Mouse (Mus musculus): ENCODE data around the gene Gm10322. TPM values are rescaled to one million over a fixed set of nuclear protein-coding genes. Genes with fewer than 3 reads are reported as not detected.

Gm10322 gene
- not detected for total RNA-seq (2022)

- DNase-seq (ENCODE audit: low spot score) = peak; percentile 60
Observed at GRCm38 (mm10) chr10:59615981-59616520, at the start of gene Gm10322. Gene Gm10322, plus strand, starts transcription at chr10:59616063.

DNA sequence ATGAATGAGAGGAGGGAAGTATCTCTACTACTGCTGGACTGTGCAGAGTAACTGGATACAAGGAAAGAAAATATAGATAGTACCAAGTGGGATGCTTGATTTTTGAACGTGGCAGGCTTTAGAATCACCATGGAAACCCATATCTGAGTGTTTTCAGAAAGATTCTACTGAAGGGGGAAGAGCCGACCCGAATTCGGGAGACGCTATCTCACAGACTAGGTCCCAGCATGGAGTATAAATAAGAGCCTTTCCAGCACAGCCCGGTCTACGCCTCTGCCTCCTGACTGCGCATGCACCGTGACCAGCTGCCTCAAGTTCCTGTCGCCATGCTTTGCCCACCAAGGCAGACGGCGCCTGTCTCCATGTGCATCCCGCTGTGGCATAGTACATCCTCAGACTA, 48.9 kb upstream of the Gm10322 start:
- no peak for DNase-seq (ENCODE audit: low spot score)

GRCm38 (mm10) chr10:59568665-59569480, 47.0 kb upstream of the Gm10322 start:
- DNase-seq (ENCODE audit: low spot score) = no peak

- DNase-seq (ENCODE audit: low spot score) = no peak
Observed at GRCm38 (mm10) chr10:59569481-59569869, 46.4 kb upstream of the Gm10322 start.

GRCm38 (mm10) chr10:59570360-59570759, 45.5 kb upstream of the Gm10322 start:
- no peak for DNase-seq (ENCODE audit: low spot score)

DNA sequence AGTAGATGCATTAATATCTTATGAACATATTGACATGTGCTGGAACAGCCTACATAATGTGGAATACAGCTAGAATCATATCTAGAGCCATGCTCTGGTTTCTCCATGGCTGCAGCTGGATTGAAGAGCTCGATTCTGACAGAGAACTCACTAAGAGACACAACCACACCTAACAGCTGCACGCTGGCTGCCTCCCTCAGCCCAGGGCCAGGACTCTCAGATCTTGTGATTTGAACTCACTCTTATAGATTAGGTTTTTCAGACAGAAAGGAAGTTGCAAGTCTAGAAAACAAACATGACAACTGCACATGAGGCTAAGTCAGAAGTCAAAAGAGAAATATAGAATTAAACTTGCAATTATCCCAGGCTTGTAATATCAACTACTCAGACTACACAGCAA, 45.1 kb upstream of the Gm10322 start:
- DNase-seq (ENCODE audit: low spot score) = no peak

DNA sequence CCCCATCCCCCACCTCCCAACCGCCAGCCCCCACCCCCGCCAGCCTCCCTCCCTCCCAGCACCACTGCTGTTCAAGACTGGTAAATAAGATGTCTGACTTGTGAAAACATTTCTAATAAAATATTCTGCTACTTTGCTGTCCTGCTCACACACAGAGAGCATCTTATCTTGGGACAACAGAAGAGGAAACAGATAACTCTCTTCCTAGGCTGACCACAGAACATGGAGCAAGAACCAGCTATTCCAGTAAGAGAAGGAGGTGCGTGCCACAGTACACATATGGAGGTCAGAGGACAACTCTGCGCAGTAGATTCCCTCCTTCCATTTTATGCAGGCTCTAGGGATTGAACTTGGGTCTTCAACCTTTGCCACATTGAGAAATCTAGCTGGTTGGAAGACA, 44.6 kb upstream of the Gm10322 start:
- no peak for DNase-seq (ENCODE audit: low spot score)

DNA sequence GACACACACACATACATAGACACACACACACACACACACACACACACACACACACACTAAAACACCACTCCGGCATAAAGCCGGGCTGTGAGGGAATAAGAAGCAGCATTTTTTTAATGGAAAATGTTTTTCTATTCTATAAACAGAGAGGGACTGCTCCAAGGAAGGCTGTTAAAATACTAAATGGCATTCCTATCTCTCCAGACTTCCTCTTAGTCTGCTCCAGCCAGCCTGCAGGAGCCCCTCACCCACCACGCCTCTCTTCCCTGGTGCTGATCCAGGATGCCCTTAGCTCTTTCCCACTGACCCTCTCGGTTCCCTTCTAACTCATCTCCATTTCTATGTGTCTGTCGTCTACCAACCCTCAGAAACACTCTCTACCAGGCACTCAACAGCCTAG, 43.9 kb upstream of the Gm10322 start:
- no peak for DNase-seq (ENCODE audit: low spot score)

- DNase-seq (ENCODE audit: low spot score) = no peak
Observed at GRCm38 (mm10) chr10:59576305-59576704, 39.6 kb upstream of the Gm10322 start.

GRCm38 (mm10) chr10:59577871-59578801, 37.7 kb upstream of the Gm10322 start:
- peak; percentile 79 for DNase-seq (ENCODE audit: low spot score)

DNA sequence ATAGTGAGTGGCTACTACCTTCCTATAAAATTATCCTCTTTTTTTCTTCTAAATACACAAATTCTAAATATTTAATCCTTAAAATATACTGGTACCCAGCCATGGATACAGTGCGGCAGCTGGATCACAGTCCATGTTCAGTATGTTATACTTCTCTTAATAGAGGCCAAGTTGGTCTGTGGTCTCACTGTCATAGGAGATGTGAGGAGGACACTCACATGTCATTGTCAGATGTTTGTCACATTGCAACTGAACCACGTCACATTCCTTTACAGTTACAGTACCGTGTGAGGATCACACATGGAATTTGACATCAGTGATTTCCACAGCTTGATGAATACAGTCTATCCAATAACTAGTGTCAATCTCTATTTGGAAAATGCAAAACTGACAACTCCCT, 36.2 kb upstream of the Gm10322 start:
- no peak for DNase-seq (ENCODE audit: low spot score)

DNA sequence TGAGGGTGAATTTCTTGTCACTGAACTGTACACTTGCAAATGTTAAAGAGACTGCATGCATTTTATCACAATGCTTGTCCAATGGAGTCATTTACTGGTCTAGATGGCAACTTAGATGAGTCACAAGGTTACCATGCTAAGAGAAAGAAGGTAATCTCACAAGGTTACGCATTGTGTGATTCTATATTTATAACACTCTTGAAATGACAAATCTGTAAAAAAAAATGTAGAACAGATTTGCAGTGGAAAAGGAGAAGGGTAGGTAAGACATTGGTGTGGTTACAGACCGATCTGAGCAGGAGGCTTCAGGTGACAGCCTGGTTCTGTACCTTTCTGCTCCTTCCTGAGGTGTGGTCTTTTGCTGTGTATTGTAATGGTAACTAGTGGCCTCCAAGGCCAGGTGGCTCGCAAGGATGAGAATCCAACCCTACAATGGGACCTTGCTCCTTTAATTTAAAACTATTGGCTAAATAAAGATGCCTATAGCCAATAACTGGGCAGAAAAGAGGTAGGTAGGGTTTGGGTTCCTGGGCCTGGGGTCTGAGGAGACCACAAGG, 35.2 kb upstream of the Gm10322 start:
- no peak for DNase-seq (ENCODE audit: low spot score)

DNA sequence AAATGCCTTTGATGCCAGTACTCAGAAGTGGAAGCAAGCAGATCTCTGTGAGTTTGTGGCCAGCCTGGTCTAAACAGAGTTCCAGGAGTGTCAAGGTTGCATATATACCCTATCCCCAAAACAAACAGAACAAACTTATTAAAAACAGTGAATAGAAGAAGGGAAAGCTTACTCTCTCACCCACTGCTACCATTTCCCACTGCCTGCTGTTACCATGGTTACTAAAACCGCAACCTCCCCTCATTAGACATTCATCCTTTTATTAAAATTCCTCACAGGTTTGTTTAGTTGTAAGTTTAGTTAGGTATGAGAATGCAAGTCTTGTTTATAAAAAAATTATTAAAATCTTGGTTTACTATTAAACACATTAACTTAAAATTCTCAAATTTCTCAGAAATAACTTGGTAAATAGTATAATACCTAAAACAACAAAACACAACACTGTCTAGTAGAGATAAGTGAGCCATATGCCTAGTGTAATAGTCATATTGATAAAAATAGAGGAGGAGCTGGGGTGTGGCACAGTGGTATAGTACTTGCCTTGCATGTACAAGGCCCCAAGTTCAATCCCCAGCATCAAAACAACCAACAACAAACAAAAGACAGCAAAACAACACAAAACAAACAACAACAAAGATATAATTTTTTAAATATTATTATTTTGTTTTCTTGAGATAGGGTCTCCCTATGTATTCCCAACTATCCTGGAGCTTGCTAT, 33.9 kb upstream of the Gm10322 start:
- DNase-seq (ENCODE audit: low spot score) = no peak

- DNase-seq (ENCODE audit: low spot score) = no peak
Observed at GRCm38 (mm10) chr10:59585621-59586020, 30.2 kb upstream of the Gm10322 start.

- no peak for DNase-seq (ENCODE audit: low spot score)
Observed at GRCm38 (mm10) chr10:59586821-59587220, 29.0 kb upstream of the Gm10322 start.

DNA sequence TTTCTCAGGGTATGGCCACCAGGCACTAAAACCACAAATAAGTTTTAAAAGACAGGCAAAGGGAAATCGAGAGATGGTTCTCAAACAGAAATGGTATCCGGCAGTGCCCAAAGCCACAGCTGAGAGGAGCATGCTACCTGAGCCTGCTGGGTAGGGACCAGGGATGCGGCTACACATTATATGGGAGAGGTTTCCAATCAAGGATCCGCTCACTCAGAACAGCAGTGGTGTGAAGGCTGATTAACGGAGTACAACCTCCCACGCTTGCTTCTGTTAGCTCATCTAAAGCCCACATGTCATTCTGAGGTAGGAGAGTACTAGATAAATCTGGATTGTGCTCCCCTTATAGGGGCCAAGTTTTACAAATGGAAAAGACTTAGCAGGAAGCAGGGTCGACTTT, 27.7 kb upstream of the Gm10322 start:
- DNase-seq (ENCODE audit: low spot score) = no peak

- DNase-seq (ENCODE audit: low spot score) = no peak
Observed at GRCm38 (mm10) chr10:59589420-59589819, 26.4 kb upstream of the Gm10322 start.

DNA sequence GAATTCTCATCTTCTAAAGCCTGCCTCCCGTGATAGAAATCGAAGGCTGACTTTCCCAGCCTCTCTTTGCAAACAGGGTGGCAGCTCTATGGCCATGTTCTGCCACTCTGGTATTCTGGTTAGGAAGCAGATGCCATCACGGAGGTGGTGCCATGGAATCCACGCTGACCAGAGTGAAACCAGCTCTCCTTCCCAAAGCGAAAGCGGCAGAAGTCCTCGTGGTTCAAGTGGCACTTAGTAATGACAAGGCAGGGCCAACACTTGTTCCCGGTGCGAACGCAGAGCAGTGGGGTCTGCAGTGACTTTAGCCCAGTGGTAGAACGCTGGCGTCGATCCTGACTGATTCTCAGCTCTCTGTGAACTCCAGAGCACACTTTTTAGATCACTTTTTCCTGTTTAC, 26.0 kb upstream of the Gm10322 start:
- DNase-seq (ENCODE audit: low spot score) = no peak

GRCm38 (mm10) chr10:59590606-59591005, 25.3 kb upstream of the Gm10322 start:
- DNase-seq (ENCODE audit: low spot score) = no peak

DNA sequence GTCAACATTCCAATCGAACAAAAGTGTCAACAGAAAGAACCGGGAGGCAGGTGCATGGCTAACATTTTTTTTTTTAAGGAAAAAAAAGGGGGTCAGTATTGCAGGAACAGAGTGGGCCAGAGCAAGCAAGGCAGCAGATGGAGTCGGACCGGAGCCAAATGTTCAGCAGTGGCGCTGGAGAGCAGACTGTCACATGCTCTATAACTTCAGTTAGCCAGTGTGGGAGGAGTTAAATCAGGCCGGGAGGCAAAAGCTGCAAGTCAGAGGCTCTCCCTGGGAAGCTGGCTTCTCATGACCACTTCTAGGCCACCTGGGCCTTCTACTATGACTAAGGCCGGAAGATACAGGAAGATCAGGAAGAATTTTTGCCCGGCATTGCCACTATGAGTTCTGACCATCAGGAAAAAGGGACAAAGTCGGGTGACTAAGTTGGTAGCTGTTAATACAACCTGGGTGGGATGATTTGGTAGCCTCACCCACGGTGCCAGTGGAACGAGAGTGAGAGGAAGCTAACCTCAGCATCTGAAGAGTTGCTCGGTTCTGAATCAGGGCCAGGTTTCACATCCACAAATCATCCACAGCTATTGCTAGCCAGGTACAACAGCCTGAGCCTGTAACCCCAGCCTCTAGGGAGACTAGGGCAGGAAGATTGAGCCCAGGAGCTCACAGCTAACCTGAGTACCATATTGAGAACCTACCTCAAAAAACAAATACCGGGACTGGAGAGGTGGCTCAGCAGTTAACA, 21.9 kb upstream of the Gm10322 start:
- peak; percentile 42 for DNase-seq (ENCODE audit: low spot score)

- no peak for DNase-seq (ENCODE audit: low spot score)
Observed at GRCm38 (mm10) chr10:59600516-59600915, 15.3 kb upstream of the Gm10322 start.
